In the genomic region with DNA sequence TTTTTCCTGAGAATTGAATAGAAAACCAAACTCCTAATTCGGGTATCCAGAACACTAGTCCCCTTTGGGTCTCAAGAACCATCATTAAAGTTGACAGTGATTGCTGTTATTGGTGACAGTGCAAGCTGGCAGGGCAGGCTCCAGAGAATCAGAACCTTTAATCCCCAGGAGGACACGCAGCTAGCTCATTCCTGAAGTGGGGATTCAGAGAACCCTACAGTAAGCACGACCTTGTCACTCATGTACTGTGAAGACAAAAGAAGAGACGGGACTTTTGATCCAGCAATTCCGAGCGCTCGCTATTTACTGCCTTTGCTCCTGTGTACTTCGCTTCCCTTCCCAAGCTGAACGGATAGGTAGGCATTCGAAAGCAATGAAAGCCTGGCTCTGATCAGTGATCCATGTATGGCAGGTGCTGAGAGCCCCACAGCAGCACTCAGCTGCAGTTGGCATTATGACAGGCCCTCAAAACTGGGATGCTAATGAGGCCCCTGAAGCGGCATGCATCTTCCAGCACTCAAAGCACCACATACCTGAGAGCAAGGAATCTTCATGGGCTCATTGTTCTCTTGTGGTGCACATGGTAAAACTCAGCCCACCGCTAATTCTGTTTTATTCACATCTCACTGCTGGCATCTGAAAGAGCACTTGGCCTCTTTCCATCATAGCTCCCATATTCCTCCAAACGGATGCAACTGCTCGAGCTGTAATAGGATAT, we compare ENCODE assay signal across 12 mouse cellular contexts.
DNase-seq lines count a peak whose midpoint lies in the region; ATAC-seq and TF ChIP-seq lines count a peak whose summit lies in the region.
"Had no signal": no experiment of that assay in that cellular context is flagged by ENCODE, and none has a peak within 500 bp of the region (broad histone marks: within the 10 kb centered on the region; RNA-seq: fewer than 3 reads in every experiment).

No protein-coding gene starts in this region.

- TF ChIP-seq EP300 in stomach, postnatal 0 days (optimal IDR thresholded peaks at IDR 0.05): no peak

- H3K36me3 ChIP-seq in stomach, postnatal 0 days (ENCODE audit: control insufficient read depth, insufficient read depth, low read length): no peaks in the 10 kb centered on the region

- no peak overlapping the region for H3K4me2 ChIP-seq in stomach, postnatal 0 days (replicated peaks; ENCODE audit: low read depth)

- H3K4me3 ChIP-seq in stomach, postnatal 0 days (ENCODE audit: low read depth, low read length): no peak overlapping the region
- H3K4me3 ChIP-seq: erythroblast, embryonic 14.5 days had no signal

- H3K27ac ChIP-seq in stomach, postnatal 0 days (replicated peaks): no peak overlapping the region

- H3K4me1 ChIP-seq in stomach, postnatal 0 days (replicated peaks; ENCODE audit: control insufficient read depth, insufficient read depth): no peaks in the 10 kb centered on the region

- ATAC-seq in frontal cortex, adult (ENCODE audit: low TSS enrichment): peak; percentile 47; the same call in 1 of the 2 replicates
- no peak for ATAC-seq in stomach, postnatal 0 days (ENCODE audit: low FRiP score, low TSS enrichment)
- ATAC-seq: CD4-positive, CD25-positive, alpha-beta regulatory T cell, adult 4 months had no signal

- no peak overlapping the region for H3K9ac ChIP-seq in stomach, postnatal 0 days (ENCODE audit: low read length)

- 75% methylated on average over 14 of the region's 14 CpGs for WGBS in stomach, postnatal 0 days

- no peak for DNase-seq in frontal cortex, postnatal 10 days (ENCODE audit: low spot score in 2 of 2)
- DNase-seq in layer of hippocampus, postnatal 10 days (ENCODE audit: low spot score in 2 of 2): peak; percentile 10 to 27
- no peak for DNase-seq in layer of hippocampus, postnatal 25 days (ENCODE audit: extremely low spot score in 1 of 2, low spot score in 1 of 2)
- DNase-seq in brain, embryonic 18.5 days (ENCODE audit: low read depth, low spot score): peak; percentile 14
- DNase-seq in layer of hippocampus, postnatal 36 days: peak; percentile 7 to 9
- no peak for DNase-seq in lung, postnatal 10 days
- DNase-seq in stomach, postnatal 0 days (ENCODE audit: low spot score): no peak
- DNase-seq: adrenal gland, postnatal 25 days; heart, adult 18-20 months had no signal

- H3K27me3 ChIP-seq in stomach, postnatal 0 days (ENCODE audit: control insufficient read depth, insufficient read depth, low read length): no peaks in the 10 kb centered on the region

- TF ChIP-seq CTCF in stomach, postnatal 0 days (IDR thresholded peaks at IDR 0.05; ENCODE audit: low read depth): no peak

- H3K9me3 ChIP-seq in stomach, postnatal 0 days (ENCODE audit: control insufficient read depth, low read length): no peaks in the 10 kb centered on the region

Comparison
In these comparisons a context has a peak if more than half of its experiments do, and no peak if none do; other contexts are left out.
1. DNase-seq: peak in layer of hippocampus, postnatal 10 days (2 of 2), brain, embryonic 18.5 days (single experiment) and layer of hippocampus, postnatal 36 days (2 of 2); none in frontal cortex, postnatal 10 days (0 of 2), layer of hippocampus, postnatal 25 days (0 of 2), lung, postnatal 10 days (single experiment) and stomach, postnatal 0 days (single experiment).